Mouse (Mus musculus) bone marrow, adult 2 months (tissue): ENCODE measurements around the gene Maml3.

Experiments
- CTCF ChIP-seq: fragments of 200-500 bp; IDR thresholded peaks from 2 replicates; pipeline ENCODE4 v1.5.1; 2011; ENCODE audit warnings: low read length, control low read depth; ENCODE audit not compliant: control insufficient read depth, insufficient read depth
- POLR2A ChIP-seq: fragments of 200-500 bp; IDR thresholded peaks from 2 replicates; pipeline ENCODE4 v1.6.1; 2011; ENCODE audit warnings: low read depth, mild to moderate bottlenecking, control low read depth, low read length, borderline replicate concordance; ENCODE audit not compliant: control insufficient read depth

DNA sequence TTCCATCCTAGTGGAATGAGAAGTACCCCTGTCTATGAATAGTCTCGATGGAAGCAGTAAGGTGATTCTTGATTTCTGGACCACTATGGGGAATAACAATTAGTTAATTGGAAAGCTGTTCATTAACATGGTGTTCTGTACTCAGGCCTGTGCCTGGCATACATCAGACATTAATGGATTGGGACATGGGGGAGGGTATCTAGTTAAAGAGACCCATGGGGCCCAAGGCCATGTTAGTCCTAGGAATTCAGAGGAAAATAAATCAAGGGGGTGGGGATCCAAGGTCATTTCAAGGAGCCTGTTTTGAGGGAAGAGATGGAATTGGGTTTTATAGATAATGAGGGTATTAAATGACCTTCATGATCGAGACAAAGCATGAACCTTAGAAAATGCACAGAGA, 179.1 kb downstream of the Maml3 start:
- TF ChIP-seq POLR2A = no peak
- TF ChIP-seq CTCF = no peak
